Mouse (Mus musculus): ENCODE data around the gene Gm43552.

DNA sequence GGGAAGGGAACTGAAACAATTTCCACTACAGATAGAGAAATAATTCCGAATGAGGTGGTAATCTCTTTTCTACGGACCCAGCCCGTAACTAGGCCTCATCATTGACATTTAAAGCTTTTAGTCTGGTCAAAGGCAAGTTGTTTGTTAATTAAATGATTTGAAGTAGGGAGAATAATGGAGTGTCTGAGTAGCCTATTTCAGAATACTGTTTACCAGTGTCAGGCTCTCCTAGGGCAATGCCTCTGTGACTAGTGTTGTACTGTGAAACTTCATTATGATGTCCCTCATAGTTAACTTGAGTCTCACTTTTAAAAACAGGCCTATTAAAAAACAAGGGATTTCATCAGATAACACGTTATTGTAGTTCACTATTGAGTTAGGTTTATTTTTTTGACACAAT lies 45.5 kb upstream of the Gm43552 start:
- TF ChIP-seq CTCF (IDR thresholded peaks at IDR 0.05; ENCODE audit: borderline replicate concordance, control insufficient read depth, extremely low read depth, insufficient read depth, low read length, poor library complexity) (no peak), POLR2A (IDR thresholded peaks at IDR 0.05; ENCODE audit: control insufficient read depth, extremely low read depth, insufficient read depth, low read length, poor library complexity) (no peak)
